Mouse (Mus musculus) liver, embryonic 12.5 days (tissue): Measurements from ENCODE around the gene Tfrc. TPM values are rescaled to one million over a fixed set of nuclear protein-coding genes. Genes with fewer than 3 reads are reported as not detected.

Experiments used
- ATAC-seq: fragments of 200-750 bp; cut with Nextera tagmentation; 2 replicates; pipeline ENCODE4 v1.8.0; 2017; ENCODE audit warnings: moderate number of reproducible peaks, mild to moderate bottlenecking, moderate library complexity
- H3K27ac ChIP-seq: fragments of 300-500 bp; sonication (generic); 2 replicates; pipeline ENCODE4 v1.5.1; 2016; ENCODE audit warnings: mild to moderate bottlenecking
- H3K27me3 ChIP-seq: fragments of 300-500 bp; sonication (generic); replicated peaks from 2 replicates; pipeline ENCODE4 v1.6.1; 2016; ENCODE audit warnings: mild to moderate bottlenecking, moderate library complexity
- H3K36me3 ChIP-seq: fragments of 300-500 bp; sonication (generic); 2 replicates; pipeline ENCODE4 v1.6.1; 2016; ENCODE audit warnings: mild to moderate bottlenecking, moderate library complexity
- H3K4me1 ChIP-seq: fragments of 300-500 bp; sonication (generic); 2 replicates; pipeline ENCODE4 v1.6.1; 2016
- H3K4me2 ChIP-seq: fragments of 300-500 bp; sonication (generic); 2 replicates; pipeline ENCODE4 v1.6.1; 2016; ENCODE audit warnings: mild to moderate bottlenecking, moderate library complexity
- H3K4me3 ChIP-seq: fragments of 300-500 bp; sonication (generic); 2 replicates; pipeline ENCODE4 v1.5.1; 2016; ENCODE audit warnings: mild to moderate bottlenecking, moderate library complexity
- H3K9ac ChIP-seq: fragments of 300-500 bp; sonication (generic); 2 replicates; pipeline ENCODE4 v1.6.1; 2016; ENCODE audit warnings: mild to moderate bottlenecking, moderate library complexity
- H3K9me3 ChIP-seq: fragments of 300-500 bp; sonication (generic); replicated peaks from 2 replicates; pipeline ENCODE4 v1.6.1; 2016; ENCODE audit warnings: mild to moderate bottlenecking, moderate library complexity
- WGBS: fragments of 180-500 bp; shearing (Covaris S2); methylation state at CpG from one replicate; pipeline ENCODE4 v1.1.7; 2016; ENCODE audit not compliant: insufficient replicate concordance; 5-methylcytosine and 5-hydroxymethylcytosine counted together
- polyA plus RNA-seq: library from polyadenylated mRNA; unstranded; fragments of >200 nt; fragmentation: Nextera tagmentation; extraction: Ambion mirVana; gene quantifications from 2 replicates; pipeline ENCODE4 v1.2.1, GENCODE M21; 2016

The Tfrc gene
- polyA plus RNA-seq, 1 experiment from 2014 or later: 327 TPM

GRCm38 (mm10) chr16:32672861-32673560, 64.3 kb downstream of the Tfrc start:
- ATAC-seq: no peak; the same call in 1 of the 2 replicates
- Histone ChIP-seq H3K4me3 (no peak overlapping the region), H3K4me2 (no peak overlapping the region), H3K9me3 (no peaks in the 10 kb centered on the region), H3K27ac (peak overlapping the region; percentile 1), H3K4me1 (peaks cover 56% of the 10 kb centered on the region), H3K36me3 (peaks cover 94% of the 10 kb centered on the region), H3K27me3 (no peaks in the 10 kb centered on the region), H3K9ac (no peak overlapping the region)
- WGBS: 71% methylated on average over 13 of the region's 13 CpGs

- Histone ChIP-seq H3K27ac (0 out of 2 replicates have a peak overlapping the region, but pooled peaks have one; percentile 1), H3K9ac (no peak overlapping the region), H3K27me3 (no peaks in the 10 kb centered on the region), H3K36me3 (peaks cover 95% of the 10 kb centered on the region), H3K9me3 (no peaks in the 10 kb centered on the region), H3K4me3 (no peak overlapping the region), H3K4me2 (no peak overlapping the region), H3K4me1 (peaks cover 56% of the 10 kb centered on the region)
- 87% methylated on average over 17 of the region's 17 CpGs for WGBS
- no peak for ATAC-seq
These were observed 65.5 kb downstream of the Tfrc start for GRCm38 (mm10) chr16:32674121-32674740.

- 0 out of 2 replicates have a peak overlapping the region, but pooled peaks have one; percentile 11 for H3K27ac ChIP-seq
- peaks cover 91% of the 10 kb centered on the region for H3K36me3 ChIP-seq
These were observed 68.5 kb downstream of the Tfrc start for GRCm38 (mm10) chr16:32677040-32677700.

GRCm38 (mm10) chr16:32677903-32678302, 69.2 kb downstream of the Tfrc start:
- no peaks in the 10 kb centered on the region for H3K9me3 ChIP-seq
- no peak overlapping the region for H3K4me3 ChIP-seq
- H3K27ac ChIP-seq: no peak overlapping the region
- H3K4me2 ChIP-seq: no peak overlapping the region
- H3K4me1 ChIP-seq: peaks cover 25% of the 10 kb centered on the region
- no peak overlapping the region for H3K9ac ChIP-seq
- H3K36me3 ChIP-seq: peaks cover 89% of the 10 kb centered on the region
- WGBS: 80% methylated on average over 14 of the region's 14 CpGs
- ATAC-seq: no peak
- H3K27me3 ChIP-seq: no peaks in the 10 kb centered on the region

More at GRCm38 (mm10) chr16:32677040-32677700, 68.5 kb downstream of the Tfrc start:
- Histone ChIP-seq H3K4me2 (no peak overlapping the region), H3K27me3 (no peaks in the 10 kb centered on the region), H3K9ac (no peak overlapping the region), H3K9me3 (no peaks in the 10 kb centered on the region), H3K4me1 (peaks cover 29% of the 10 kb centered on the region), H3K4me3 (no peak overlapping the region)
- whole genome bisulfite sequencing: 69% methylated on average over 10 of the region's 10 CpGs
- no peak for ATAC-seq

GRCm38 (mm10) chr16:32678812-32679211, 70.1 kb downstream of the Tfrc start:
- no peak for ATAC-seq
- H3K36me3 ChIP-seq: peaks cover 84% of the 10 kb centered on the region
- H3K4me3 ChIP-seq: no peak overlapping the region
- H3K27me3 ChIP-seq: no peaks in the 10 kb centered on the region
- 77% methylated on average over 14 of the region's 14 CpGs for WGBS
- H3K27ac ChIP-seq: no peak overlapping the region; the same call in 1 of the 2 replicates
- peaks cover 17% of the 10 kb centered on the region; the same call in 1 of the 2 replicates for H3K4me1 ChIP-seq
- no peak overlapping the region for H3K4me2 ChIP-seq
- H3K9ac ChIP-seq: no peak overlapping the region
- H3K9me3 ChIP-seq: no peaks in the 10 kb centered on the region

GRCm38 (mm10) chr16:32679976-32680375, 71.3 kb downstream of the Tfrc start:
- ATAC-seq: no peak
- WGBS: 91% methylated on average over 16 of the region's 16 CpGs

GRCm38 (mm10) chr16:32680806-32681205, 72.1 kb downstream of the Tfrc start:
- no peak for ATAC-seq
- Histone ChIP-seq H3K4me1 (peaks cover 17% of the 10 kb centered on the region; the same call in 1 of the 2 replicates), H3K27ac (no peak overlapping the region), H3K4me2 (no peak overlapping the region), H3K9me3 (no peaks in the 10 kb centered on the region), H3K4me3 (no peak overlapping the region), H3K27me3 (no peaks in the 10 kb centered on the region), H3K36me3 (peaks cover 64% of the 10 kb centered on the region), H3K9ac (no peak overlapping the region)
- 78% methylated on average over 6 of the region's 6 CpGs for WGBS

More at GRCm38 (mm10) chr16:32679976-32680375, 71.3 kb downstream of the Tfrc start:
- peaks cover 17% of the 10 kb centered on the region; the same call in 1 of the 2 replicates for H3K4me1 ChIP-seq
- no peak overlapping the region for H3K27ac ChIP-seq
- H3K9me3 ChIP-seq: no peaks in the 10 kb centered on the region
- H3K36me3 ChIP-seq: peaks cover 72% of the 10 kb centered on the region
- no peak overlapping the region for H3K4me3 ChIP-seq
- no peak overlapping the region for H3K9ac ChIP-seq
- H3K4me2 ChIP-seq: no peak overlapping the region
- no peaks in the 10 kb centered on the region for H3K27me3 ChIP-seq

- Histone ChIP-seq H3K4me1 (peaks cover 13% of the 10 kb centered on the region; the same call in 1 of the 2 replicates), H3K4me2 (no peak overlapping the region), H3K27ac (no peak overlapping the region), H3K36me3 (peaks cover 50% of the 10 kb centered on the region), H3K9ac (no peak overlapping the region), H3K27me3 (no peaks in the 10 kb centered on the region), H3K9me3 (no peaks in the 10 kb centered on the region), H3K4me3 (no peak overlapping the region)
- 18% methylated on average over 5 of the region's 5 CpGs for WGBS
- no peak for ATAC-seq
These were observed 73.5 kb downstream of the Tfrc start for GRCm38 (mm10) chr16:32682194-32682593.

Other genes with a start within 250 kb of the Tfrc start
- not detected in 2 replicates for gene Tm4sf19, start 208.4 kb upstream of the Tfrc start, polyA plus RNA-seq
- gene Tctex1d2, start 189.2 kb upstream of the Tfrc start, polyA plus RNA-seq: 8.1 and 8.6 TPM in 2 replicates
- 37.6 TPM in 2 replicates for gene Pcyt1a, start 178.0 kb upstream of the Tfrc start, polyA plus RNA-seq
- 0.57 and 0.66 TPM in 2 replicates for gene Slc51a, start 121.0 kb upstream of the Tfrc start, polyA plus RNA-seq
- gene Zdhhc19, start 112.7 kb upstream of the Tfrc start, polyA plus RNA-seq: not detected in 2 replicates
- gene Tnk2, start 35.0 kb downstream of the Tfrc start, polyA plus RNA-seq: 6.3 and 6.6 TPM in 2 replicates
- gene Muc4, start 127.0 kb downstream of the Tfrc start, polyA plus RNA-seq: 0.59 and 0.63 TPM in 2 replicates
- gene Muc20, start 188.5 kb downstream of the Tfrc start, polyA plus RNA-seq: not detected in 2 replicates
- gene Smbd1, start 201.6 kb downstream of the Tfrc start, polyA plus RNA-seq: not detected in 2 replicates